Mouse (Mus musculus): ENCODE results near the gene Hivep2. TPM values are rescaled to one million over a fixed set of nuclear protein-coding genes. Genes with fewer than 3 reads are reported as not detected.

The Hivep2 gene
- polyA plus RNA-seq, 2 experiments = 12.1 to 12.9 TPM

- no peaks in the 10 kb centered on the region for H3K9me3 ChIP-seq (ENCODE audit: control insufficient read depth, low read length)
- DNase-seq (ENCODE audit: low spot score) (no peak), ATAC-seq (ENCODE audit: low FRiP score, low read depth) (no peak)
- H3K4me3 ChIP-seq (replicated peaks; ENCODE audit: low read length) = no peak overlapping the region
- no peak overlapping the region for H3K9ac ChIP-seq (ENCODE audit: low read depth, low read length, severe bottlenecking)
- H3K36me3 ChIP-seq (ENCODE audit: control insufficient read depth, insufficient read depth, low read length) = no peaks in the 10 kb centered on the region
- no peak overlapping the region for H3K4me2 ChIP-seq (replicated peaks; ENCODE audit: low read depth, low read length, severe bottlenecking)
- no peaks in the 10 kb centered on the region for H3K4me1 ChIP-seq (ENCODE audit: control insufficient read depth, insufficient read depth, low read length)
- no peaks in the 10 kb centered on the region for H3K27me3 ChIP-seq (ENCODE audit: control insufficient read depth, insufficient read depth, low read length)
- no peak for TF ChIP-seq POLR2A (IDR thresholded peaks at IDR 0.05; ENCODE audit: borderline replicate concordance, extremely low read depth, insufficient read depth, insufficient read length)
- 89% methylated on average over 4 of the region's 4 CpGs for WGBS
- H3K27ac ChIP-seq (replicated peaks; ENCODE audit: low read depth, low read length) = no peak overlapping the region
Measured at GRCm38 (mm10) chr10:14043349-14043710, 77.5 kb downstream of the Hivep2 start.

GRCm38 (mm10) chr10:14044046-14044782 lies 78.3 kb downstream of the Hivep2 start:
- 49% methylated on average over 14 of the region's 14 CpGs for whole genome bisulfite sequencing
- DNase-seq (ENCODE audit: low spot score) (no peak), ATAC-seq (ENCODE audit: low FRiP score, low read depth) (no peak)
- no peaks in the 10 kb centered on the region for H3K4me1 ChIP-seq (ENCODE audit: control insufficient read depth, insufficient read depth, low read length)
- TF ChIP-seq POLR2A (IDR thresholded peaks at IDR 0.05; ENCODE audit: borderline replicate concordance, extremely low read depth, insufficient read depth, insufficient read length) = no peak
- no peak overlapping the region for H3K27ac ChIP-seq (replicated peaks; ENCODE audit: low read depth, low read length)
- no peak overlapping the region for H3K4me3 ChIP-seq (replicated peaks; ENCODE audit: low read length)
- no peaks in the 10 kb centered on the region for H3K27me3 ChIP-seq (ENCODE audit: control insufficient read depth, insufficient read depth, low read length)
- H3K9ac ChIP-seq (ENCODE audit: low read depth, low read length, severe bottlenecking) = no peak overlapping the region
- H3K4me2 ChIP-seq (replicated peaks; ENCODE audit: low read depth, low read length, severe bottlenecking) = no peak overlapping the region
- H3K36me3 ChIP-seq (ENCODE audit: control insufficient read depth, insufficient read depth, low read length) = no peaks in the 10 kb centered on the region
- no peaks in the 10 kb centered on the region for H3K9me3 ChIP-seq (ENCODE audit: control insufficient read depth, low read length)

- Histone ChIP-seq H3K4me1 (ENCODE audit: control insufficient read depth, insufficient read depth, low read length) (no peaks in the 10 kb centered on the region), H3K4me3 (replicated peaks; ENCODE audit: low read length) (no peak overlapping the region), H3K36me3 (ENCODE audit: control insufficient read depth, insufficient read depth, low read length) (no peaks in the 10 kb centered on the region), H3K4me2 (replicated peaks; ENCODE audit: low read depth, low read length, severe bottlenecking) (no peak overlapping the region), H3K9me3 (ENCODE audit: control insufficient read depth, low read length) (no peaks in the 10 kb centered on the region), H3K27me3 (ENCODE audit: control insufficient read depth, insufficient read depth, low read length) (no peaks in the 10 kb centered on the region), H3K27ac (replicated peaks; ENCODE audit: low read depth, low read length) (no peak overlapping the region), H3K9ac (ENCODE audit: low read depth, low read length, severe bottlenecking) (no peak overlapping the region)
- no peak for DNase-seq (ENCODE audit: low spot score)
- no peak for TF ChIP-seq POLR2A (IDR thresholded peaks at IDR 0.05; ENCODE audit: borderline replicate concordance, extremely low read depth, insufficient read depth, insufficient read length)
- WGBS = 68% methylated on average over 5 of the region's 5 CpGs
- ATAC-seq (ENCODE audit: low FRiP score, low read depth) = no peak
Measured at GRCm38 (mm10) chr10:14044783-14045392, 79.0 kb downstream of the Hivep2 start.

GRCm38 (mm10) chr10:14045745-14046144 lies 79.9 kb downstream of the Hivep2 start:
- no peaks in the 10 kb centered on the region for H3K27me3 ChIP-seq (ENCODE audit: control insufficient read depth, insufficient read depth, low read length)
- WGBS = 46% methylated on average over 4 of the region's 4 CpGs
- no peaks in the 10 kb centered on the region for H3K4me1 ChIP-seq (ENCODE audit: control insufficient read depth, insufficient read depth, low read length)
- TF ChIP-seq POLR2A (IDR thresholded peaks at IDR 0.05; ENCODE audit: borderline replicate concordance, extremely low read depth, insufficient read depth, insufficient read length) = no peak
- ATAC-seq (ENCODE audit: low FRiP score, low read depth) (no peak), DNase-seq (ENCODE audit: low spot score) (no peak)
- H3K36me3 ChIP-seq (ENCODE audit: control insufficient read depth, insufficient read depth, low read length) = no peaks in the 10 kb centered on the region
- no peaks in the 10 kb centered on the region for H3K9me3 ChIP-seq (ENCODE audit: control insufficient read depth, low read length)
- no peak overlapping the region for H3K27ac ChIP-seq (replicated peaks; ENCODE audit: low read depth, low read length)
- H3K4me2 ChIP-seq (replicated peaks; ENCODE audit: low read depth, low read length, severe bottlenecking) = no peak overlapping the region
- H3K4me3 ChIP-seq (replicated peaks; ENCODE audit: low read length) = no peak overlapping the region
- no peak overlapping the region for H3K9ac ChIP-seq (ENCODE audit: low read depth, low read length, severe bottlenecking)

GRCm38 (mm10) chr10:14046171-14046651 lies 80.3 kb downstream of the Hivep2 start:
- Histone ChIP-seq H3K4me3 (replicated peaks; ENCODE audit: low read length) (no peak overlapping the region), H3K36me3 (ENCODE audit: control insufficient read depth, insufficient read depth, low read length) (no peaks in the 10 kb centered on the region), H3K9ac (ENCODE audit: low read depth, low read length, severe bottlenecking) (no peak overlapping the region), H3K4me1 (ENCODE audit: control insufficient read depth, insufficient read depth, low read length) (no peaks in the 10 kb centered on the region), H3K9me3 (ENCODE audit: control insufficient read depth, low read length) (no peaks in the 10 kb centered on the region), H3K27me3 (ENCODE audit: control insufficient read depth, insufficient read depth, low read length) (no peaks in the 10 kb centered on the region), H3K27ac (replicated peaks; ENCODE audit: low read depth, low read length) (no peak overlapping the region), H3K4me2 (replicated peaks; ENCODE audit: low read depth, low read length, severe bottlenecking) (no peak overlapping the region)
- peak; percentile 26 for DNase-seq (ENCODE audit: low spot score)
- no peak for ATAC-seq (ENCODE audit: low FRiP score, low read depth)
- TF ChIP-seq POLR2A (IDR thresholded peaks at IDR 0.05; ENCODE audit: borderline replicate concordance, extremely low read depth, insufficient read depth, insufficient read length) = no peak
- WGBS = 33% methylated on average over 4 of the region's 4 CpGs

All from limb, embryonic 14.5 days (tissue).